Mouse (Mus musculus) forebrain, embryonic 16.5 days (tissue): Measurements from ENCODE around the gene Bcl11a. TPM values are rescaled to one million over a fixed set of nuclear protein-coding genes. Genes with fewer than 3 reads are reported as not detected.
A peak's percentile ranks its signal among the peaks of the same experiment; 100 is the strongest.

Experiments used
- ATAC-seq: fragments of 200-750 bp; cut with Nextera tagmentation; 2 replicates; pipeline ENCODE4 v1.8.0; 2017; ENCODE audit warnings: mild to moderate bottlenecking, moderate library complexity
- H3K27ac ChIP-seq: fragments of 300-500 bp; sonication (generic); 2 replicates; pipeline ENCODE4 v1.5.1; 2014; ENCODE audit warnings: low read length, control low read depth
- H3K27me3 ChIP-seq: fragments of 300-500 bp; sonication (generic); replicated peaks from 2 replicates; pipeline ENCODE4 v1.6.1; 2014; ENCODE audit warnings: low read length; ENCODE audit not compliant: control insufficient read depth, insufficient read depth
- H3K36me3 ChIP-seq: fragments of 300-500 bp; sonication (generic); 2 replicates; pipeline ENCODE4 v1.6.1; 2014; ENCODE audit not compliant: control insufficient read depth, insufficient read depth
- H3K4me1 ChIP-seq: fragments of 300-500 bp; sonication (generic); replicated peaks from 2 replicates; pipeline ENCODE4 v1.6.1; 2014; ENCODE audit warnings: low read length; ENCODE audit not compliant: control insufficient read depth, insufficient read depth
- H3K4me2 ChIP-seq: fragments of 300-500 bp; sonication (generic); 2 replicates; pipeline ENCODE4 v1.6.1; 2014; ENCODE audit warnings: mild to moderate bottlenecking, low read length, control low read depth
- H3K4me3 ChIP-seq: fragments of 300-500 bp; sonication (generic); replicated peaks from 2 replicates; pipeline ENCODE4 v1.5.1; 2014; ENCODE audit warnings: mild to moderate bottlenecking, low read length, control low read depth
- H3K9ac ChIP-seq: fragments of 300-500 bp; sonication (generic); replicated peaks from 2 replicates; pipeline ENCODE4 v1.6.1; 2014; ENCODE audit warnings: low read depth, low read length, control low read depth
- H3K9me3 ChIP-seq: fragments of 300-500 bp; sonication (generic); 2 replicates; pipeline ENCODE4 v1.6.1; 2016; ENCODE audit warnings: low read length; ENCODE audit not compliant: control insufficient read depth
- WGBS: fragments of 180-500 bp; shearing (Covaris S2); extraction: QIAGEN DNeasy Blood & Tissue Kit; methylation state at CpG from one replicate; pipeline ENCODE4 v1.1.7; 2014; 5-methylcytosine and 5-hydroxymethylcytosine counted together
- polyA plus RNA-seq: library from polyadenylated mRNA; unstranded; fragments of >200 nt; fragmentation: Nextera tagmentation; extraction: Ambion mirVana; gene quantifications from 2 replicates; pipeline ENCODE4 v1.2.1, GENCODE M21; 2015

Gene Bcl11a
- polyA plus RNA-seq, 1 experiment from 2014 or later = 236 TPM

GRCm38 (mm10) chr11:24084077-24084476 lies 6.2 kb downstream of the Bcl11a start:
- peaks cover 53% of the 10 kb centered on the region for H3K4me1 ChIP-seq
- peak overlapping the region; percentile 30 for H3K4me3 ChIP-seq
- no peaks in the 10 kb centered on the region for H3K27me3 ChIP-seq
- H3K4me2 ChIP-seq = peak overlapping the region; percentile 67
- peaks cover 15% of the 10 kb centered on the region for H3K36me3 ChIP-seq
- H3K27ac ChIP-seq = peak overlapping the region; percentile 89
- 27% methylated on average over 3 of the region's 3 CpGs for WGBS
- no peaks in the 10 kb centered on the region for H3K9me3 ChIP-seq
- ATAC-seq = no peak
- H3K9ac ChIP-seq = peak overlapping the region; percentile 58

GRCm38 (mm10) chr11:24084590-24084989 lies 6.7 kb downstream of the Bcl11a start:
- no peaks in the 10 kb centered on the region for H3K27me3 ChIP-seq
- H3K9ac ChIP-seq = peak overlapping the region; percentile 58
- peaks cover 58% of the 10 kb centered on the region for H3K4me1 ChIP-seq
- WGBS = 12% methylated on average over 4 of the region's 4 CpGs
- peak overlapping the region; percentile 89 for H3K27ac ChIP-seq
- no peak for ATAC-seq
- H3K4me2 ChIP-seq = peak overlapping the region; percentile 67
- peak overlapping the region; percentile 30 for H3K4me3 ChIP-seq
- H3K36me3 ChIP-seq = peaks cover 15% of the 10 kb centered on the region
- H3K9me3 ChIP-seq = no peaks in the 10 kb centered on the region

GRCm38 (mm10) chr11:24085986-24086385 lies 8.1 kb downstream of the Bcl11a start:
- ATAC-seq = no peak
- 45% methylated on average over 6 of the region's 6 CpGs for WGBS

GRCm38 (mm10) chr11:24087069-24087468 lies 9.2 kb downstream of the Bcl11a start:
- Histone ChIP-seq H3K27ac (peak overlapping the region; percentile 86), H3K4me1 (peaks cover 79% of the 10 kb centered on the region), H3K9ac (peak overlapping the region; percentile 58), H3K36me3 (peaks cover 15% of the 10 kb centered on the region), H3K9me3 (no peaks in the 10 kb centered on the region), H3K27me3 (no peaks in the 10 kb centered on the region), H3K4me2 (peak overlapping the region; percentile 58), H3K4me3 (peak overlapping the region; percentile 26)
- ATAC-seq = no peak
- 46% methylated on average over 4 of the region's 4 CpGs for WGBS

More at GRCm38 (mm10) chr11:24085986-24086385, 8.1 kb downstream of the Bcl11a start:
- Histone ChIP-seq H3K27ac (peak overlapping the region; percentile 86), H3K9ac (peak overlapping the region; percentile 58), H3K36me3 (peaks cover 15% of the 10 kb centered on the region), H3K4me3 (peak overlapping the region; percentile 26), H3K9me3 (no peaks in the 10 kb centered on the region), H3K4me1 (peaks cover 71% of the 10 kb centered on the region), H3K27me3 (no peaks in the 10 kb centered on the region), H3K4me2 (peak overlapping the region; percentile 58)

GRCm38 (mm10) chr11:24090443-24090842 lies 12.6 kb downstream of the Bcl11a start:
- Histone ChIP-seq H3K9me3 (no peaks in the 10 kb centered on the region), H3K36me3 (peaks cover 15% of the 10 kb centered on the region), H3K4me1 (peaks cover 90% of the 10 kb centered on the region), H3K27ac (peak overlapping the region; percentile 61), H3K4me3 (peak overlapping the region; percentile 18; the same call in 1 of the 2 replicates), H3K4me2 (peak overlapping the region; percentile 58), H3K9ac (peak overlapping the region; percentile 5), H3K27me3 (no peaks in the 10 kb centered on the region)
- 51% methylated on average over 4 of the region's 4 CpGs for WGBS
- ATAC-seq = no peak

- H3K9me3 ChIP-seq = no peaks in the 10 kb centered on the region
- H3K4me2 ChIP-seq = peak overlapping the region; percentile 66
- peaks cover 85% of the 10 kb centered on the region for H3K4me1 ChIP-seq
- peak overlapping the region; percentile 57 for H3K9ac ChIP-seq
- WGBS = 20% methylated on average over 15 of the region's 15 CpGs
- peaks cover 7% of the 10 kb centered on the region; the same call in 1 of the 2 replicates for H3K36me3 ChIP-seq
- no peaks in the 10 kb centered on the region for H3K27me3 ChIP-seq
- H3K27ac ChIP-seq = peak overlapping the region; percentile 83
- ATAC-seq = no peak
- peak overlapping the region; percentile 31 for H3K4me3 ChIP-seq
Observed at GRCm38 (mm10) chr11:24091393-24092080, 13.7 kb downstream of the Bcl11a start.

GRCm38 (mm10) chr11:24092618-24093017 lies 14.8 kb downstream of the Bcl11a start:
- peak overlapping the region; percentile 43 for H3K4me2 ChIP-seq
- WGBS = 51% methylated on average over 3 of the region's 3 CpGs
- H3K4me1 ChIP-seq = peaks cover 85% of the 10 kb centered on the region
- H3K36me3 ChIP-seq = peaks cover 4% of the 10 kb centered on the region; the same call in 1 of the 2 replicates
- peak overlapping the region; percentile 9; the same call in 1 of the 2 replicates for H3K4me3 ChIP-seq
- no peaks in the 10 kb centered on the region for H3K9me3 ChIP-seq
- peak overlapping the region; percentile 48 for H3K9ac ChIP-seq
- H3K27ac ChIP-seq = peak overlapping the region; percentile 87
- H3K27me3 ChIP-seq = no peaks in the 10 kb centered on the region
- no peak for ATAC-seq

GRCm38 (mm10) chr11:24094086-24094487 lies 16.2 kb downstream of the Bcl11a start:
- no peaks in the 10 kb centered on the region for H3K27me3 ChIP-seq
- H3K27ac ChIP-seq = peak overlapping the region; percentile 97
- H3K4me1 ChIP-seq = peaks cover 83% of the 10 kb centered on the region
- H3K9me3 ChIP-seq = no peaks in the 10 kb centered on the region
- 36% methylated on average over 5 of the region's 5 CpGs for WGBS
- no peaks in the 10 kb centered on the region for H3K36me3 ChIP-seq
- no peak for ATAC-seq
- peak overlapping the region; percentile 61 for H3K4me2 ChIP-seq
- peak overlapping the region; percentile 14; the same call in 1 of the 2 replicates for H3K4me3 ChIP-seq
- H3K9ac ChIP-seq = peak overlapping the region; percentile 61

GRCm38 (mm10) chr11:24095236-24095635 lies 17.4 kb downstream of the Bcl11a start:
- peak overlapping the region; percentile 97 for H3K27ac ChIP-seq
- H3K4me2 ChIP-seq = peak overlapping the region; percentile 61
- peak overlapping the region; percentile 61 for H3K9ac ChIP-seq
- H3K4me3 ChIP-seq = peak overlapping the region; percentile 20
- H3K9me3 ChIP-seq = no peaks in the 10 kb centered on the region
- peak; percentile 74 for ATAC-seq
- H3K27me3 ChIP-seq = no peaks in the 10 kb centered on the region
- no peaks in the 10 kb centered on the region for H3K36me3 ChIP-seq
- WGBS = 10% methylated on average over 9 of the region's 9 CpGs
- H3K4me1 ChIP-seq = peaks cover 82% of the 10 kb centered on the region
